Mouse (Mus musculus): ENCODE data around the gene Slc35b1. TPM values are rescaled to one million over a fixed set of nuclear protein-coding genes. Genes with fewer than 3 reads are reported as not detected.
A peak's percentile ranks its signal among the peaks of the same experiment; 100 is the strongest.
"Not testable (repeated sequence)": the region's sequence is repeated elsewhere in the genome, so short reads cannot be mapped to it uniquely, and the experiment has no call there.

Gene Slc35b1
- polyA plus RNA-seq, 1 experiment from 2014 or later = 163 TPM

DNA sequence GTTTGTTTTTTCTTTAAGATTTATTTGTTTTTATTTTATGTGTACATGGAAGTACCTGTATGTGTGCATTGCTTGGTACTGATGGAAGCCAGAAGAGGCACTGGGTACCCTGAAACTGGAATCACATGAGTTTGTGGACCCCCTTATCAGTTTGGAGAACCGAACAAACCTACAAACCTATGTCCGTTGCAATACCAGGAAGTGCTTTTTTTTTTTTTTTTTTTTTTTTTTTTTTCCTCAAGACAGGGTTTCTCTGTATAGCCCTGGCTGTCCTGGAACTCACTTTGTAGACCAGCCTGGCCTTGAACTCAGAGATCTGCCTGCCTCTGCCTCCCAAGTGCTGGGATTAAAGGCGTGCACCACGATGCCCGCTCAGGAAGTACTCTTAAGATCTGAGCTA is 21.9 kb downstream of the Slc35b1 start:
- H3K36me3 ChIP-seq (ENCODE audit: control insufficient read depth, insufficient read depth, low read length); H3K9me3 ChIP-seq (ENCODE audit: control insufficient read depth, low read length); H3K4me1 ChIP-seq (ENCODE audit: control insufficient read depth, insufficient read depth, low read length); H3K4me3 ChIP-seq (ENCODE audit: low read depth, low read length); H3K9ac ChIP-seq (replicated peaks; ENCODE audit: low read depth, low read length); H3K4me2 ChIP-seq (ENCODE audit: low read depth, low read length); H3K27ac ChIP-seq (ENCODE audit: low read depth, low read length); H3K27me3 ChIP-seq (ENCODE audit: control insufficient read depth, insufficient read depth, low read length); ATAC-seq (ENCODE audit: low read depth): not testable (repeated sequence)
- WGBS = 95% methylated on average over 5 of the region's 5 CpGs

DNA sequence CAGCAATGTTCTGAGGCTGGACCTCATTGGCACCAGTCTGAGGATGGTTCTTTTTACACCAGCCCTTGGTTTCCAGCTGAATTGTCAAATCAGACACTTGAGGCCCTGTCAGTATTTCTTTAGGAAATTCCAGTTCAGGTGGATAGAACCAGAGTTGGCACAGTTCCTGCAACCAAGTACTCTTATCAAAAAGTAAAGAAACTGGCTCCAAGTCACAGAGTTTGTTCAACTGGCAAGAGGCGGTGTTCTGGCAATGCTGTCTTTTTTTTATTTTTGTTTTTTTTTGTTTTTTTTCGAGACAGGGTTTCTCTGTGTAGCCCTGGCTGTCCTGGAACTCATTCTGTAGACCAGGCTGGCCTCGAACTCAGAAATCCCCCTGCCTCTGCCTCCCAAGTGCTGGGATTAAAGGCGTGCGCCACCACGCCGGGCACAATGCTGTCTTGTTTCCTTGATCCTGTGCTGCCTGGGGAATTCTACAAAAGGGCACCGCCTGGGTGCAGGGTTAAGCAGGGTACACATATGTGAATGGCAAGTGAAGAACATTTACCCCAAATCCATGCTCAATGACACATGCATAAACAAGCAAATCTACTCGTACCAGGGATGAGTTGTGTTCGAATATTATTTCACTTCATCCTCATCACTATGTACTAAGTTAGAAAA is 25.1 kb downstream of the Slc35b1 start:
- ATAC-seq (ENCODE audit: low read depth) = no peak
- no peak overlapping the region for H3K27ac ChIP-seq (ENCODE audit: low read depth, low read length)
- 88% methylated on average over 10 of the region's 10 CpGs for WGBS

DNA sequence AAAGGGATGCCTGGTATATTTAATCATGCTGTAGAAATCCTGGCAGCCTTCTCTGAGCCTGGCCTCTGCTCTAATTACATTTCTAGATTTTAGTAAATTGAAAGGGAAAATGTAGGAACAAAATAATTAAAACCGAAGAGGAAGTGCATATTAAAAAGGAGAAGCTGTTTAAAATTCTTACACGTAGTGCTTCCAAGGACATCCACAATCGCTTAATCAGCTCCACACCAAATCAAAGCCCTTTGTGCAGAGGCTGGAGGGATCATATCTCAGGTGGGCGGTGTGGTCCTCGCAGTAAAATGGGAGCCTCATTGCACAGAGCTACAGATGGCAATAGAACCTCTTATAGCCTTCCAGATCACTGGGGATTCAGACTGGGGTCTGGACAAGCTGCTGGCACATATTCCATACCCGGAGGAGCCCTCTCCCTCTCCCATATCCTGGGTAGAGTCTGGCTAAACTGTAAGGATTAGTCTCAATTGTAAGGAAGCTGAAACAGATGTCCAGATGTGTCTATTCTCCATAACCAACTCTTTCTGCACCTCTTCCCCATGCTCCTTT is 27.0 kb downstream of the Slc35b1 start:
- Histone ChIP-seq H3K4me1 (ENCODE audit: control insufficient read depth, insufficient read depth, low read length) (peaks cover 15% of the 10 kb centered on the region), H3K9me3 (ENCODE audit: control insufficient read depth, low read length) (no peaks in the 10 kb centered on the region), H3K9ac (replicated peaks; ENCODE audit: low read depth, low read length) (no peak overlapping the region), H3K27ac (ENCODE audit: low read depth, low read length) (no peak overlapping the region; the same call in 1 of the 2 replicates), H3K36me3 (ENCODE audit: control insufficient read depth, insufficient read depth, low read length) (no peaks in the 10 kb centered on the region), H3K4me2 (ENCODE audit: low read depth, low read length) (no peak overlapping the region), H3K4me3 (ENCODE audit: low read depth, low read length) (no peak overlapping the region), H3K27me3 (ENCODE audit: control insufficient read depth, insufficient read depth, low read length) (no peaks in the 10 kb centered on the region)
- ATAC-seq (ENCODE audit: low read depth) = no peak
- WGBS = 70% methylated on average over 6 of the region's 6 CpGs

More for the DNA sequence above, 25.1 kb downstream of the Slc35b1 start:
- Histone ChIP-seq H3K9ac (replicated peaks; ENCODE audit: low read depth, low read length) (no peak overlapping the region), H3K27me3 (ENCODE audit: control insufficient read depth, insufficient read depth, low read length) (no peaks in the 10 kb centered on the region), H3K9me3 (ENCODE audit: control insufficient read depth, low read length) (no peaks in the 10 kb centered on the region), H3K4me2 (ENCODE audit: low read depth, low read length) (no peak overlapping the region), H3K4me1 (ENCODE audit: control insufficient read depth, insufficient read depth, low read length) (no peaks in the 10 kb centered on the region), H3K4me3 (ENCODE audit: low read depth, low read length) (no peak overlapping the region), H3K36me3 (ENCODE audit: control insufficient read depth, insufficient read depth, low read length) (no peaks in the 10 kb centered on the region)

DNA sequence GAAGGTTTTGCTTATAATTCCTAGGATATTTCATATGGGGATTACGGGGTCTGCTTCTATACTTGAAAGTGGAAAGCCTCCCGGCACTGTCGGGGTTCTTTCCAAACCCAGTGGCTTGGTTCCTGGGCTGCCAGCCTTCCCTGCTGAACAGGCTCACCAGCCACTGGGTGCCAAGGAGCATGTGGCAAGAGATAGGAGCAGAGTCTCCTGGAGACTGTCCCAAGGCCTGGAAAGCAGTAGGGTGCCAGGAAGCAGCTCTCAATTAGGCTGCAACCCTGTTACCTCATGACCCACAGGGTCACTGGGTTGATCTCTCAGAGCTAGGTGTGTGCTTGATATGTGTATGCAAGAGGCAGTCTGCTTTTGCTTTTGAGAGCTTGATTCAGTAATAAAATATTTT is 28.1 kb downstream of the Slc35b1 start:
- no peak for ATAC-seq (ENCODE audit: low read depth)
- Histone ChIP-seq H3K36me3 (ENCODE audit: control insufficient read depth, insufficient read depth, low read length) (no peaks in the 10 kb centered on the region), H3K9me3 (ENCODE audit: control insufficient read depth, low read length) (no peaks in the 10 kb centered on the region), H3K4me1 (ENCODE audit: control insufficient read depth, insufficient read depth, low read length) (peaks cover 16% of the 10 kb centered on the region), H3K9ac (replicated peaks; ENCODE audit: low read depth, low read length) (no peak overlapping the region), H3K4me3 (ENCODE audit: low read depth, low read length) (no peak overlapping the region), H3K27me3 (ENCODE audit: control insufficient read depth, insufficient read depth, low read length) (no peaks in the 10 kb centered on the region), H3K4me2 (ENCODE audit: low read depth, low read length) (no peak overlapping the region), H3K27ac (ENCODE audit: low read depth, low read length) (no peak overlapping the region)
- WGBS = 93% methylated on average over 3 of the region's 3 CpGs

DNA sequence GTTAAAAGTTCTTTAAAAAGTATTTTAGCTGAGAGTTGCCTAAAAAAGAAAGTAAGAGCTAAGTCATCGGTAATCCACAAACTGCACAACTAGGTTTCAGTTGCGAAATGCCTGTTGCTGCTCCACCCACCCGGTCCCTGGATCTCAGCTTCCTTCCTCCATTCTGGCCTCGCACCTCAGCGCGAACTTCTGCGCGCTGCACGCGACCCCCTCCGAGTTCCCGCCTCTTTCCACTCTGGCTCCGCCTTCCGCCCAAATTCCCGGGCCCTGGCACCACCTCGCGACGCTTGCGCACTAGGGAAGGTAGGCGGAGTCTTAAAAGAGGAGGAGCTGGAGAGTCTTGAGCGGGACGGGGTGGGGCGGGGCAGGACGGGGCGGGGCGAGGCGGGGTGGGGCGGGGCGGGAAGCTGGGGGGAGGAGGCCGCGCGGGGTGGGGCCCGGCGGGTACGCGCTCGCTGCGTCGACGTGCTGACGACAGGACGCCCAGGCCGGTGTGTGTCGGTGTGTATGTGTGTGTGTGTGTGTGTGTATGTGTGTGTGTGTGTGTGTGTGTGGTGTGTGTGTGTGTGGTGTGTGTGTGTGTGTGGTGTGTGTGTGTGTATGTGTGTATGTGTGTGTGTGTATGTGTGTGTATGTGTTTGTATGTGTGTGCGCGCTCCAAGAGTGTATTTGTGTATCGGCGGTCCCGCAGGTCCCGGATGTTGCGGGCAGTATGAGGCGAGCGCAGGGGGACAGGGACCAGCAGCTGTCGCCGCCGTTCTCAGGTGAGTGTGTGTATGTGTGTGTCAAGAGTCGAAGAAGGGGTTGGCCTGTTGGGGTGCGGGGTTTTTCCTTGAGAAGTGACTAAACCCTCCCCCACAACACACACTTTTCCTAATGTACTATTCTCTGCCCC is 29.4 kb downstream of the Slc35b1 start, which contains the start of gene Spop:
Gene Spop (plus strand): TSS at position 440 of the 895 bp plus-strand sequence.
- Histone ChIP-seq H3K4me1 (ENCODE audit: control insufficient read depth, insufficient read depth, low read length) (peaks cover 17% of the 10 kb centered on the region), H3K4me3 (ENCODE audit: low read depth, low read length) (peak within 1 kb of the TSS; percentile 47), H3K9ac (replicated peaks; ENCODE audit: low read depth, low read length) (peak within 1 kb of the TSS; percentile 70), H3K9me3 (ENCODE audit: control insufficient read depth, low read length) (no peaks in the 10 kb centered on the region), H3K4me2 (ENCODE audit: low read depth, low read length) (peak within 1 kb of the TSS; percentile 68), H3K27ac (ENCODE audit: low read depth, low read length) (peak within 1 kb of the TSS; percentile 91), H3K27me3 (ENCODE audit: control insufficient read depth, insufficient read depth, low read length) (no peaks in the 10 kb centered on the region), H3K36me3 (ENCODE audit: control insufficient read depth, insufficient read depth, low read length) (no peaks in the 10 kb centered on the region)
- peak; percentile 85 for ATAC-seq (ENCODE audit: low read depth)
- WGBS = 4% methylated on average over 39 of the region's 58 CpGs

DNA sequence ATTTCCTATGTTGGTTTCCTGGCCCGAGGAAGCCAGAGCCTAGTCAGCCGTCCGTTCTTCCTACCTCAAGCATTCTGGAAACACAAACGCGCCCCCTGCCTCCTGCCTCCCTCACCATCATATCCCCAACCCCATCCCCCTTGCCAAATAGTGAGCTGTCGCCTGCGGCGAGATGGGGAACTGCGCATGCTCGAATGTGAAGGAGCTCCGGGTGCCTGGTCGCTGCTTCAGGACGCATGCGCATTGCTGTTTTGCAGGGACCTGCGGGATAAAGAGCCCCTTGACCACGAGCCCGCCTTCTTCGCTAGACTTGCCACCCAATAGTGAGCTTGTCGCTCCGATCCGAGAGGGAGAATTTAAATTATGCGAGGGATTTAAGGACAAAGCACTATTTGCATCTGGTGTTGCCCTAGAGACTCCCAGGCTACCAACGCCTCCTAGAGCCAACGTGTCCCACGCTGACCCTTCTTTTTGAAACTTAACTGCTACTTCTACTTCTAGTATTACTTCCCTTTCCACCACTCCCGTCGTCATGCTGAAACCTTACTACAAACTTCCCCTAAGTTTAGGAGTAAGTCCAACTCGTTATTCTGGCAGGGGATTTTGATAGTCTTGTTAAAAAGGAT is 30.2 kb downstream of the Slc35b1 start:
- H3K27ac ChIP-seq (ENCODE audit: low read depth, low read length) = peak overlapping the region; percentile 91
- ATAC-seq (ENCODE audit: low read depth) = peak; percentile 90
- under 1% methylated on average over 28 of the region's 28 CpGs for WGBS
- peak overlapping the region; percentile 68 for H3K4me2 ChIP-seq (ENCODE audit: low read depth, low read length)
- no peaks in the 10 kb centered on the region for H3K9me3 ChIP-seq (ENCODE audit: control insufficient read depth, low read length)
- H3K4me3 ChIP-seq (ENCODE audit: low read depth, low read length) = peak overlapping the region; percentile 47
- peak overlapping the region; percentile 70 for H3K9ac ChIP-seq (replicated peaks; ENCODE audit: low read depth, low read length)
- peaks cover 17% of the 10 kb centered on the region for H3K4me1 ChIP-seq (ENCODE audit: control insufficient read depth, insufficient read depth, low read length)
- no peaks in the 10 kb centered on the region for H3K27me3 ChIP-seq (ENCODE audit: control insufficient read depth, insufficient read depth, low read length)
- no peaks in the 10 kb centered on the region for H3K36me3 ChIP-seq (ENCODE audit: control insufficient read depth, insufficient read depth, low read length)

DNA sequence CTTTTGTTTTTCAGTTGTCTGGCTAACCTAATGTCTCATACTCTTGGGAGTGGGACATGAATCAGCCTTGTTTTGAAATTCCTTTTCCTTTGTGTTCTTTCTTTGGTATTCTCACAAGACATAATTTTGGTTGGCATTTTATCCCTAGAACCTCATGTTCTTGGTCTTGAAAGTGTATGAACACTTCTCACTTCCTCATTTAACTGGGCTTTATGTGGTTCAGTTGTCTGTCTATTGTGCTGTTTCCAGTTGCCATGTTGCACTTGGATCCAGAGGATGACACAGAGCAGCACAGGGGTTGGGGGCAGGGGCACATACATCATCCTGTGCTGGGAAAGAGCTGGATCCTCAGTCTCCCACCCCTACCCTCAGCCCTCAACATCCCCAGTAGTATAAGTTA is 31.4 kb downstream of the Slc35b1 start:
- no peak overlapping the region for H3K9ac ChIP-seq (replicated peaks; ENCODE audit: low read depth, low read length)
- H3K4me3 ChIP-seq (ENCODE audit: low read depth, low read length) = no peak overlapping the region
- H3K4me1 ChIP-seq (ENCODE audit: control insufficient read depth, insufficient read depth, low read length) = peaks cover 17% of the 10 kb centered on the region
- ATAC-seq (ENCODE audit: low read depth) = no peak
- H3K27me3 ChIP-seq (ENCODE audit: control insufficient read depth, insufficient read depth, low read length) = no peaks in the 10 kb centered on the region
- peak overlapping the region; percentile 68 for H3K4me2 ChIP-seq (ENCODE audit: low read depth, low read length)
- H3K9me3 ChIP-seq (ENCODE audit: control insufficient read depth, low read length) = no peaks in the 10 kb centered on the region
- H3K27ac ChIP-seq (ENCODE audit: low read depth, low read length) = no peak overlapping the region
- H3K36me3 ChIP-seq (ENCODE audit: control insufficient read depth, insufficient read depth, low read length) = no peaks in the 10 kb centered on the region

DNA sequence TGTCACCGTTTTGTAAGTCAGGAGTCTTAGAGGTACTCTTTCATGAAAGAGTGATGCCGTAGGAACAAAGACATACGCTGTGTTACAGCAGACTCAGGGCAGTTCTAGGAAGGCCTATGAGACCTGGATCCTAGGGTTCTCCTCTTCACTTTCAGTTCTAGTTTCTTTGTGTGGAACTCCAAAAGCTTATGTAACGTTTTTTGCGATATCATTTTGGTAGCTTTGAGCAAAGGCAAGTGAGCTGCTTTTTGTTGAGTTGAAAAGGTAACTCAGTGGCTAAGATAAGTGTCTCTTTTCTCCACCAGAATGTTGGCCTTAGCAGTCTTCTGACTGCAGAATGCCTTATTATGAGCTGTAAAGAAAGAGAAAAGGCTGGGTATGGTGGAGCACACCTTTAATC is 32.8 kb downstream of the Slc35b1 start:
- H3K4me3 ChIP-seq (ENCODE audit: low read depth, low read length) = no peak overlapping the region
- 86% methylated on average over 5 of the region's 5 CpGs for WGBS
- H3K4me2 ChIP-seq (ENCODE audit: low read depth, low read length) = no peak overlapping the region
- H3K4me1 ChIP-seq (ENCODE audit: control insufficient read depth, insufficient read depth, low read length) = peaks cover 17% of the 10 kb centered on the region
- H3K9me3 ChIP-seq (ENCODE audit: control insufficient read depth, low read length) = no peaks in the 10 kb centered on the region
- H3K9ac ChIP-seq (replicated peaks; ENCODE audit: low read depth, low read length) = no peak overlapping the region
- H3K36me3 ChIP-seq (ENCODE audit: control insufficient read depth, insufficient read depth, low read length) = no peaks in the 10 kb centered on the region
- ATAC-seq (ENCODE audit: low read depth) = no peak
- no peaks in the 10 kb centered on the region for H3K27me3 ChIP-seq (ENCODE audit: control insufficient read depth, insufficient read depth, low read length)
- H3K27ac ChIP-seq (ENCODE audit: low read depth, low read length) = no peak overlapping the region

Measured in neural tube, embryonic 14.5 days (tissue).